Mouse (Mus musculus): ENCODE measurements around the gene Id3. TPM values are rescaled to one million over a fixed set of nuclear protein-coding genes. Genes with fewer than 3 reads are reported as not detected.

The Id3 gene
- total RNA-seq, 2 experiments from 2014 or later: 58.1 to 63.9 TPM

DNA sequence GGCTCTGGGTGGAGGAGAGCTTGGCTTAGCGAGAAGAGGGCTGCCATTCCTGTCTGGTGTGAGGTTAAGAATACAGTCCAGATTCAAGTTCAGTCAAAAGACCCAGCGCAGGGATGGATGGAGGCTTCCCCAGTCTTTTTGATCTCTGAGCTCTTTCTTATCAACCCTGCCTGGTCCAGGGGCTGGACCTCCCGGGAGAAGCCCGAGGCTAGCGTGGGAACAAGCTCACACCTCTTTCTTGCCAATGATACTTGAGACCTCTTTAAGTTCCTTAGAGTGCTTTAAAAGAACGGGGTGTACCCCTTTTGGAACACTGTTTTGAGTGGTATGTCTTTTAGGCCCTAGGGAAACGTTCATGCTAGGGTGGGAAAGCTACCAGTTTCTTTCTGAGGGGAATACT is 51.7 kb downstream of the Id3 start:
- intact Hi-C loops (cut with DNase I): no loop called here
- DNase-seq: no peak

Other genes starting within 250 kb of the Id3 start
- under 1 TPM; 0.49 to 0.50 TPM for gene Cnr2, start 248.1 kb upstream of the Id3 start, total RNA-seq (2021)
- gene Fuca1, start 222.8 kb upstream of the Id3 start, total RNA-seq (2021): 10 to 100 TPM; 31.0 to 31.4 TPM
- gene Hmgcl, start 197.0 kb upstream of the Id3 start, total RNA-seq (2021): 10 to 100 TPM; 72.7 to 86.8 TPM
- 1 to 10 TPM in 1 of 2 experiments, under 1 TPM in 1; 0.94 to 1.9 TPM for gene Gale, start 179.8 kb upstream of the Id3 start, total RNA-seq (2021)
- gene Lypla2, start 170.9 kb upstream of the Id3 start, total RNA-seq (2021): 10 to 100 TPM; 33.3 to 34.7 TPM
- 10 to 100 TPM; 19.8 to 22.2 TPM for gene Pithd1, start 156.2 kb upstream of the Id3 start, total RNA-seq (2021)
- 10 to 100 TPM; 34.6 to 36.2 TPM for gene Eloa, start 121.7 kb upstream of the Id3 start, total RNA-seq (2021)
- 100 to 1,000 TPM; 239 to 270 TPM for gene Rpl11, start 90.1 kb upstream of the Id3 start, total RNA-seq (2021)
- gene E2f2, start 28.9 kb downstream of the Id3 start, total RNA-seq (2021): 1 to 10 TPM; 1.4 to 2.1 TPM
- 10 to 100 TPM in 1 of 2 experiments, 1 to 10 TPM in 1; 9.4 to 11.7 TPM for gene Asap3, start 62.9 kb downstream of the Id3 start, total RNA-seq (2021)
- 100 to 1,000 TPM; 121 to 126 TPM for gene Tcea3, start 104.2 kb downstream of the Id3 start, total RNA-seq (2021)
- 10 to 100 TPM; 37.4 to 57.1 TPM for gene Zfp46, start 141.2 kb downstream of the Id3 start, total RNA-seq (2021)
- gene Hnrnpr, start 167.4 kb downstream of the Id3 start, total RNA-seq (2021): 10 to 100 TPM; 37.6 to 43.2 TPM

Measured in heart, postnatal 36 days (tissue).